Mouse (Mus musculus) forebrain, postnatal 0 days (tissue): ENCODE measurements around the gene Polr2f. TPM values are rescaled to one million over a fixed set of nuclear protein-coding genes. Genes with fewer than 3 reads are reported as not detected.

Experiments
- ATAC-seq: fragments of 200-750 bp; cut with Nextera tagmentation; 2 replicates; pipeline ENCODE4 v1.8.0; 2017; ENCODE audit warnings: mild to moderate bottlenecking, moderate library complexity
- DNase-seq: peaks from one replicate; pipeline ENCODE4 v3.0.0-alpha.2; 2015
- H3K27ac ChIP-seq: fragments of 300-500 bp; sonication (generic); 2 replicates; pipeline ENCODE4 v1.5.1; 2014; ENCODE audit warnings: low read depth, mild to moderate bottlenecking, antibody characterized with exemption, low read length, moderate library complexity, mixed read lengths
- H3K27me3 ChIP-seq: fragments of 300-500 bp; sonication (generic); 2 replicates; pipeline ENCODE4 v1.6.1; 2014; ENCODE audit warnings: mild to moderate bottlenecking, low read length, mixed read lengths; ENCODE audit not compliant: insufficient read depth
- H3K36me3 ChIP-seq: fragments of 300-500 bp; sonication (generic); 2 replicates; pipeline ENCODE4 v1.6.1; 2014; ENCODE audit warnings: mild to moderate bottlenecking, moderate library complexity; ENCODE audit not compliant: insufficient read depth
- H3K4me1 ChIP-seq: fragments of 300-500 bp; sonication (generic); 2 replicates; pipeline ENCODE4 v1.6.1; 2014; ENCODE audit warnings: antibody characterized with exemption; ENCODE audit not compliant: insufficient read depth
- H3K4me2 ChIP-seq: fragments of 300-500 bp; sonication (generic); 2 replicates; pipeline ENCODE4 v1.6.1; 2014; ENCODE audit warnings: low read depth, mild to moderate bottlenecking, moderate library complexity
- H3K4me3 ChIP-seq: fragments of 300-500 bp; sonication (generic); 2 replicates; pipeline ENCODE4 v1.5.1; 2014; ENCODE audit warnings: low read depth, low read length, mixed read lengths
- H3K9ac ChIP-seq: fragments of 300-500 bp; sonication (generic); 2 replicates; pipeline ENCODE4 v1.6.1; 2014; ENCODE audit warnings: mild to moderate bottlenecking
- H3K9me3 ChIP-seq: fragments of 300-500 bp; sonication (generic); 2 replicates; pipeline ENCODE4 v1.6.1; 2016; ENCODE audit warnings: low read length
- CTCF ChIP-seq: sonication (generic); IDR thresholded peaks from 2 replicates; pipeline ENCODE4 v1.5.1; 2016; ENCODE audit warnings: antibody characterized with exemption, control low read depth, low read depth
- WGBS: fragments of 180-500 bp; shearing (Covaris S2); extraction: QIAGEN DNeasy Blood & Tissue Kit; methylation state at CpG from one replicate; pipeline ENCODE4 v1.1.7; 2014; 5-methylcytosine and 5-hydroxymethylcytosine counted together
- polyA plus RNA-seq: library from polyadenylated mRNA; unstranded; fragments of >200 nt; fragmentation: Nextera tagmentation; extraction: Ambion mirVana; gene quantifications from 2 replicates; pipeline ENCODE4 v1.2.1, GENCODE M21; 2015
- total RNA-seq: library from RNA; depleted of rRNA; stranded (reverse); fragments of >200 nt; gene quantifications from 2 replicates; pipeline ENCODE4 v1.2.3, GENCODE M21; 2014

The Polr2f gene
- total and polyA plus RNA-seq, 2 experiments from 2014 or later: 48.6 to 362 TPM

DNA sequence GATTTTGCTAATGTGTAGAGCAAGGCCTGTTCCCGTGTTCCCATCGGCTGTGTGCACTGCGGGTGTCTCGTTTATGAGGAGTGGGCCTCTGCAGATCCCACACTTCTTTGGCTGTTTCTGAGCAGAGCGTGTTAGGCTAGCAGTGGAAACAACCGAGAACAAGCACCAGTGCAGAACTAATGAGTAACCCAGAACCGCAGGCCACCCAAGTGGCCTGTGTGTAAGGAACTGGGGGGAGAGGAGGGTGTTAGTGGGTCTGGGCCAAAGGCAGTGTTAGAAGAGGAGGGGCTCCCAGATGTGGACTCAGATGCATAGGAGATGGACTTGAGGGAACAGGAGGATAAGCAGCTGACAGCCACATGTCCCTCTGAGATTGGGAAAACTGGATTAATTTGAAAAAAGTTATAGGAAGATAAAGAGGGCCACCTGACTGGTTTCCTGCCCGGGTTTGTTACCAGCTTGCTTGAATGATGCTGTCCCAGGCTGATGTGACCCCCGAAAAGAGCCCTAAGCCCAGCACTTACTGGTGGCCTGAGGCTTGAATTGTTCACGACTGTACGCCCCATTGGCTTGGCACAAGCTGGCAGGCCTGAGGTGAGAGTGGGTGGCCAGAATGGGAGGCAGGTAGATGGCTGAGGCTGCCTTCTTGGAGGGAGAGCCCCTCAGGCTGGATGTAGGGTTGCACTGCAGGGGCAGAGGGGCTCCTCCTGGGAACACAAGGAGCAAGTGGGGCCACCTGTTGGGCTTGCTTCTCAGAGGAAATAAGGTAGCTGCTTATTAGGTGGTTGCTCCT, 4.8 kb upstream of the Polr2f start:
- Histone ChIP-seq H3K36me3 (peaks cover 31% of the 10 kb centered on the region), H3K27ac (no peak overlapping the region), H3K4me2 (no peak overlapping the region), H3K4me3 (no peak overlapping the region), H3K9ac (no peak overlapping the region), H3K4me1 (no peaks in the 10 kb centered on the region), H3K9me3 (no peaks in the 10 kb centered on the region), H3K27me3 (no peaks in the 10 kb centered on the region)
- no peak for TF ChIP-seq CTCF
- 52% methylated on average over 11 of the region's 11 CpGs for WGBS
- ATAC-seq (no peak), DNase-seq (no peak)

DNA sequence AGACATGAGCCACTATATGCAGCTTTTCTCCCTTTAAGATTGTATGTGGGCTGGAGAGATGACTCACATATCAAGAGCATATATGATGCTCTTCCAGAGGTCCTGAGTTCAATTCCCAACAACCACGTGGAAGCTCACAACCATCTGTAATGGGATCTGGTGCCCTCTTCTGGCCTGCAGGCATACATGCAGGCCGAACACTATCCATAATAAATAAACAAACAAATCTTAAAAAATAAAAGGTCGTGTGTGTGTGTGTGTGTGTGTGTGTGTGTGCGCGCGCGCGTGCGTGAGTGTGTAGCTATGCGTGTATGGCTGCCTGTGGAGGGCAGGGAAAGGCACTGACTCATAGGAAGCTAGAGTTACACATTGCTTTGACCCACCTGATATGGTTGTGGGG, 1.2 kb upstream of the Polr2f start:
- peak; percentile 56 for TF ChIP-seq CTCF
- Histone ChIP-seq H3K4me3 (no peak overlapping the region), H3K4me1 (no peaks in the 10 kb centered on the region; the same call in 1 of the 2 replicates), H3K27ac (no peak overlapping the region), H3K27me3 (no peaks in the 10 kb centered on the region), H3K36me3 (peaks cover 6% of the 10 kb centered on the region), H3K9me3 (no peaks in the 10 kb centered on the region), H3K4me2 (no peak overlapping the region), H3K9ac (no peak overlapping the region)
- DNase-seq: no peak
- WGBS: 63% methylated on average over 10 of the region's 10 CpGs
- no peak for ATAC-seq

DNA sequence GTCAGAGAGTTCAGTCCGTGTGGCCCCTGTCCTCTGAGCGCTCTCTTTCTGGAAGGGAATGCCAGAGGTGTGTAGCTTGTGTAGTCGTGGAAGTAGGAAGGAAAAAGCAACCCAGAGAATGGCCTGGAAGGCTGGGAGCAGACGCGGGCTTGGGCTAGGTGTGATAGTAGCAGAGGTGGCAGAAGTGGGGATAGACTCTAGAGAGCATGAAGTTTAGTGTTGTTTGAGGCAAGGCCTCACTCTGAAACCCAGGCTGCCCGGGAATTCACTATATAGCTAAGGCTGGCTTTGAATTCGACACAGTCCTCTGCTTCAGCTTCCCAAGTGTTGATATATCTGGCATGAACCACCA, 733 bp downstream of the Polr2f start:
- ATAC-seq (peak; percentile 50), DNase-seq (no peak)
- Histone ChIP-seq H3K27ac (no peak overlapping the region; the same call in 1 of the 2 replicates), H3K4me1 (no peaks in the 10 kb centered on the region; the same call in 1 of the 2 replicates), H3K4me3 (peak overlapping the region; percentile 80), H3K9ac (peak overlapping the region; percentile 65), H3K9me3 (no peaks in the 10 kb centered on the region), H3K27me3 (no peaks in the 10 kb centered on the region), H3K36me3 (peaks cover 25% of the 10 kb centered on the region), H3K4me2 (peak overlapping the region; percentile 93)
- 1% methylated on average over 7 of the region's 7 CpGs for WGBS
- no peak for TF ChIP-seq CTCF

DNA sequence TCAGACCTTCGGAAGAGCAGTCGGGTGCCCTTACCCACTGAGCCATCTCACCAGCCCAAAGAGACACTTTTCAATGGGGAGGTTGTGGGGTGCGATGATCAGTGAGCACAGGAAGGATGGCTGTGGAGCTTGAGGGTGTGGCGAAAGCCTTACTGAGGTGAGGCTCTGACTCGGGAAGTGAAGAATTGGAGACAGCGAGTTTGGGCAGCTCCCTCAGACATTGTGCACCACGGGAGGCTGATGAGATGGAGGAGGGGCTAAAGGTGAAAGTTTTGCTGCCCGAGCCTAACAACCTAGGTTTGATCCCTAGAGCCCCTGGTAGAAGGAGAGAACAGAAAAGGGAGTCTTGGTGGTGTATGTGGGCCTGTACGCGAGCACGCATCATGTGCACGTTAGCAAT, 2.5 kb downstream of the Polr2f start:
- 86% methylated on average over 12 of the region's 12 CpGs for WGBS
- H3K36me3 ChIP-seq: peaks cover 42% of the 10 kb centered on the region
- no peak overlapping the region for H3K27ac ChIP-seq
- no peak overlapping the region for H3K9ac ChIP-seq
- no peak overlapping the region for H3K4me3 ChIP-seq
- DNase-seq (no peak), ATAC-seq (no peak)
- no peak for TF ChIP-seq CTCF
- H3K4me2 ChIP-seq: no peak overlapping the region
- no peaks in the 10 kb centered on the region for H3K9me3 ChIP-seq
- H3K27me3 ChIP-seq: no peaks in the 10 kb centered on the region
- no peaks in the 10 kb centered on the region; the same call in 1 of the 2 replicates for H3K4me1 ChIP-seq

DNA sequence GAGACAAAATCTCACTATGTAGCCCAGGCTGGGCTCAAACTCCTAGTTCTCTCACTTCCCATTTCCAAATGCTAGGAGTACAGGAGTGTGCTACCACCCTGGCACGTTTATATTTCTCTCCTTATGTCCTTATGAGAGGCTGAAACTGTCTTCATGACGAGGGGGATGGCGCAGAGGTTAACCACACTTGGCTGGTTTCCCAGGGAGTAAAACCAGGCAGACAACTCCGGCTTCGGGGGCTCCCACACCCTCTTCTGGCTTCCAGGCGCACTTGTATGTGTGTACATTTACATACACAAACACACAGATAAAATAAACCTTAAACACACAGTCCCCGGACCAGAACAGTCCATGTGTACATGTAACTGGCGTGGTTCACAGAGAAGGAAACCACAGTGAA, 3.2 kb downstream of the Polr2f start:
- 75% methylated on average over 8 of the region's 8 CpGs for WGBS

GRCm38 (mm10) chr15:79145522-79145921, 4.7 kb downstream of the Polr2f start:
- Histone ChIP-seq H3K4me2 (no peak overlapping the region), H3K27ac (no peak overlapping the region), H3K9ac (no peak overlapping the region), H3K27me3 (no peaks in the 10 kb centered on the region), H3K4me3 (no peak overlapping the region), H3K4me1 (no peaks in the 10 kb centered on the region; the same call in 1 of the 2 replicates), H3K9me3 (no peaks in the 10 kb centered on the region), H3K36me3 (peaks cover 53% of the 10 kb centered on the region)
- ATAC-seq (no peak), DNase-seq (no peak)
- TF ChIP-seq CTCF: no peak
- WGBS: 89% methylated on average over 7 of the region's 7 CpGs

More for the DNA sequence above, 3.2 kb downstream of the Polr2f start:
- ATAC-seq (no peak), DNase-seq (no peak)
- H3K9ac ChIP-seq: no peak overlapping the region
- no peak for TF ChIP-seq CTCF
- peaks cover 43% of the 10 kb centered on the region for H3K36me3 ChIP-seq
- no peaks in the 10 kb centered on the region for H3K27me3 ChIP-seq
- H3K4me3 ChIP-seq: no peak overlapping the region
- no peak overlapping the region for H3K4me2 ChIP-seq
- H3K9me3 ChIP-seq: no peaks in the 10 kb centered on the region
- no peaks in the 10 kb centered on the region; the same call in 1 of the 2 replicates for H3K4me1 ChIP-seq
- H3K27ac ChIP-seq: no peak overlapping the region

DNA sequence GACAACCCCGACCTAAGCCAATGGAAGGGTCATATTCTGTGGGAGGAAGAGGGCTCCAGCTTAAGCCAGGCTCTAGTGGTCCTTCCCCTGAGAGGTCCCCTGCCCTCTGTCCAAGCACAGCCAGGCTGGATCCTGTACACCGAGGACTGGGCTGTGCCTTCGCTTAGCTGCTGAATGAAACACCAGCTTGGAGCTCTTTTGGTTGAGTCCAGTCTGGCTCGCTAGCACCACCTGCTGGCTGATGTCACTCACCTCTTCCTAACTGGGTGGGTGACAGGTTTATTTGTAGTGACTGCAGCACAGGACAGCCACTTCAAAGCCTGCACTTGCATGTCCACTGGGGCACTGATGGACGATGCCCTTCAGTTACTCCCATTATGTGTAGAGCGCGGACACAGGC, 7.7 kb downstream of the Polr2f start:
- WGBS: 49% methylated on average over 7 of the region's 7 CpGs
- no peaks in the 10 kb centered on the region for H3K27me3 ChIP-seq
- H3K4me1 ChIP-seq: no peaks in the 10 kb centered on the region
- DNase-seq (peak; percentile 87), ATAC-seq (peak; percentile 67)
- H3K9me3 ChIP-seq: no peaks in the 10 kb centered on the region
- no peak overlapping the region for H3K9ac ChIP-seq
- TF ChIP-seq CTCF: peak; percentile 92
- no peak overlapping the region for H3K4me3 ChIP-seq
- H3K36me3 ChIP-seq: peaks cover 74% of the 10 kb centered on the region
- H3K4me2 ChIP-seq: no peak overlapping the region
- H3K27ac ChIP-seq: no peak overlapping the region
